17 mouse cellular contexts compared by ENCODE assay signal in the genomic region with DNA sequence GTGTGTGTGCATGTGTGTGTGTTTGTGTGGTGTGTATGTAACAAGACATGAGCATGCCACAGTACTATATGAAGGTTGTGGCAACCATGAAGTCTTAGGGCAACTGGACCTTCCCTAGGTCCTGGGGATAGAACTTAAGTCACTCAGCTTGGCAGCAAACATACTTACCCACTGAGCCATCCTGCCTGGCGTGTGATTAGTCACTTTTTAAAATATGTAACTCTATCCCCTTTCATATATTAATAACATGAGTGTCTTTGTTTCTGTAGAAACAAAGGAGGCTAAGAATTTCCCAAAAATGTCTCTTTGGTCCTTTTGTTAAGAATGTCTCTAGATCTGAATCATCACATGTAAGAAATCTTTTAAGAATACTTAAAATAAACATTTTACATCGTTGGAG. TPM values are rescaled to one million over a fixed set of nuclear protein-coding genes. Genes with fewer than 3 reads are reported as not detected.
"Had no signal": no experiment of that assay in that cellular context is flagged by ENCODE, and none has a peak within 500 bp of the region (broad histone marks: within the 10 kb centered on the region; RNA-seq: fewer than 3 reads in every experiment).

No protein-coding gene starts in this region.

- H3K9me3 ChIP-seq: liver, embryonic 15.5 days; midbrain, embryonic 10.5 days; neural tube, embryonic 12.5 days; stomach, embryonic 15.5 days had no signal

- H3K27me3 ChIP-seq: liver, embryonic 15.5 days; neural tube, embryonic 12.5 days; stomach, embryonic 15.5 days had no signal

- H3K4me1 ChIP-seq: liver, embryonic 15.5 days had no signal

- ATAC-seq: lung, postnatal 0 days had no signal

- H3K27ac ChIP-seq: kidney, postnatal 0 days; liver, embryonic 15.5 days; midbrain, embryonic 10.5 days; neural tube, embryonic 12.5 days; stomach, embryonic 15.5 days had no signal

- H3K36me3 ChIP-seq: liver, embryonic 15.5 days; midbrain, embryonic 10.5 days; neural tube, embryonic 12.5 days; stomach, embryonic 15.5 days had no signal

- DNase-seq: kidney, adult 11 months; kidney, adult 9 months; kidney, postnatal 36 days; left cerebral cortex, postnatal 4 days; lung, adult 2 months; lung, postnatal 4 days; midbrain, embryonic 14.5 days; thymus, adult 2 months; thymus, postnatal 25 days had no signal

- H3K9ac ChIP-seq: liver, embryonic 15.5 days; neural tube, embryonic 12.5 days; stomach, embryonic 15.5 days had no signal

- H3K4me3 ChIP-seq: liver, embryonic 15.5 days; midbrain, embryonic 10.5 days; neural tube, embryonic 12.5 days; stomach, embryonic 15.5 days had no signal

- H3K4me2 ChIP-seq: liver, embryonic 11.5 days; liver, embryonic 15.5 days; neural tube, embryonic 12.5 days; stomach, embryonic 15.5 days had no signal

RNA-seq across cellular contexts. Expression of a gene that starts 16.0 kb away (rescaled TPM):
- total RNA-seq: neutrophil, adult 5-6 weeks had no signal
